Mouse (Mus musculus) liver, embryonic 14.5 days (tissue): ENCODE data around the gene Tspan12. TPM values are rescaled to one million over a fixed set of nuclear protein-coding genes. Genes with fewer than 3 reads are reported as not detected.

Source experiments
- ATAC-seq: fragments of 200-750 bp; cut with Nextera tagmentation; 2 replicates; pipeline ENCODE4 v1.8.0; 2017; ENCODE audit warnings: moderate number of reproducible peaks, mild to moderate bottlenecking, moderate library complexity; ENCODE audit not compliant: insufficient read depth
- DNase-seq, 3 experiments: peaks; one replicate each; pipeline ENCODE4 v3.0.0-alpha.2; 2012 to 2013; ENCODE audit warnings: low read depth in 3 of 3, low spot score in 3 of 3
- H3K27ac ChIP-seq: fragments of 300-500 bp; sonication (generic); 2 replicates; pipeline ENCODE4 v1.5.1; 2014; ENCODE audit warnings: moderate library complexity, mild to moderate bottlenecking, control low read depth, inconsistent platforms
- H3K27me3 ChIP-seq: fragments of 300-500 bp; sonication (generic); 2 replicates; pipeline ENCODE4 v1.6.1; 2014; ENCODE audit warnings: mild to moderate bottlenecking, low read length, moderate library complexity; ENCODE audit not compliant: control insufficient read depth, insufficient read depth
- H3K36me3 ChIP-seq: fragments of 300-500 bp; sonication (generic); replicated peaks from 2 replicates; pipeline ENCODE4 v1.6.1; 2014; ENCODE audit warnings: low read depth; ENCODE audit not compliant: control insufficient read depth, insufficient read depth
- H3K4me1 ChIP-seq, 2 experiments: fragments of 200-500 bp in 1 of 2; fragments of 300-500 bp in 1 of 2; sonication (generic) in 1 of 2; replicated peaks; 2 replicates each; pipeline ENCODE4 v1.6.1; 2012 to 2014; ENCODE audit warnings: antibody characterized with exemption in 1 of 2, inconsistent platforms in 1 of 2, low read length in 1 of 2; ENCODE audit not compliant: control insufficient read depth in 2 of 2, insufficient read depth in 2 of 2
- H3K4me2 ChIP-seq: fragments of 300-500 bp; sonication (generic); 2 replicates; pipeline ENCODE4 v1.6.1; 2014; ENCODE audit warnings: low read depth, mild to moderate bottlenecking, control low read depth, moderate library complexity
- H3K4me3 ChIP-seq, 2 experiments: fragments of 200-500 bp in 1 of 2; fragments of 300-500 bp in 1 of 2; sonication (generic) in 1 of 2; 2 replicates each; pipeline ENCODE4 v1.5.1; 2012 to 2014; ENCODE audit warnings: low read depth in 2 of 2, low read length in 2 of 2, mild to moderate bottlenecking in 2 of 2, control low read depth in 1 of 2, inconsistent platforms in 1 of 2, moderate library complexity in 1 of 2; ENCODE audit not compliant: insufficient read depth in 1 of 2
- H3K9ac ChIP-seq: fragments of 300-500 bp; sonication (generic); replicated peaks from 2 replicates; pipeline ENCODE4 v1.6.1; 2014; ENCODE audit warnings: mild to moderate bottlenecking, control low read depth, moderate library complexity
- H3K9me3 ChIP-seq: fragments of 300-500 bp; sonication (generic); 2 replicates; pipeline ENCODE4 v1.6.1; 2016; ENCODE audit warnings: low read length, mixed read lengths; ENCODE audit not compliant: control insufficient read depth
- CTCF ChIP-seq: IDR thresholded peaks from 2 replicates; pipeline ENCODE4 v1.5.1; 2016; ENCODE audit warnings: antibody characterized with exemption, low read depth, control low read depth
- EP300 ChIP-seq: IDR thresholded peaks from 2 replicates; pipeline ENCODE4 v1.6.1; 2016; ENCODE audit warnings: antibody characterized with exemption, low read depth
- WGBS: fragments of 180-500 bp; shearing (Covaris S2); extraction: QIAGEN DNeasy Blood & Tissue Kit; methylation state at CpG from one replicate; pipeline ENCODE4 v1.1.7; 2014; ENCODE audit not compliant: insufficient replicate concordance; 5-methylcytosine and 5-hydroxymethylcytosine counted together
- polyA plus RNA-seq, 2 experiments: library from polyadenylated mRNA; depleted of rRNA in 1 of 2; stranded (reverse) in 1 of 2; unstranded in 1 of 2; fragments of >200 nt; fragmentation: Nextera tagmentation in 1 of 2; extraction: Ambion mirVana in 1 of 2; gene quantifications; 2 replicates each; pipeline versions ENCODE4 v1.2.1 to v1.2.3; 2012 to 2014

The Tspan12 gene
- polyA plus RNA-seq, 2 experiments = 4.3 to 18.9 TPM

DNA sequence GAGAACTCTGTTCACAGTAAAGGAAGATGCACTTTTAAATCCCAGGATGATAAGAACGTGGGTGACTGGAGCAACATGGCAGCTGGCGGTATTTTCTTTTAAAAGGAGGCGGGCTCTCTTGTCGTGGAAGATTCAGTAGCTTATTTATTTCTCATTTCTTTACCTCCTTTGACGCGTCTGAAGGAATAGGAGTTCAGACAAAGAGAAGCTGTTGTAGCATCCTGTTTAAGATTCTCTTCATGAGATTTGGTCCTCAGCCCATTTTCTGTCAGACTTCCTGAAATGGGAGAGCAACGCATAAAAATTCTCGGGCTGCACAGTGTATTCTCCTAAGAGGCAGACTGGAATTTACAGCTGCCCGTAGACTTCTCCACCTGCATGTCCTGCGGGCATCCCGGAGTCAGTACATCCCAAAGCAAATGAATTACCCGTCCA lies 84.5 kb downstream of the Tspan12 start:
- Histone ChIP-seq H3K4me2 (no peak overlapping the region), H3K4me3 (no peak overlapping the region), H3K36me3 (no peaks in the 10 kb centered on the region), H3K9me3 (no peaks in the 10 kb centered on the region), H3K4me1 (no peaks in the 10 kb centered on the region), H3K27ac (no peak overlapping the region), H3K27me3 (no peaks in the 10 kb centered on the region), H3K9ac (no peak overlapping the region)
- TF ChIP-seq EP300 (no peak), CTCF (no peak)
- DNase-seq (no peak), ATAC-seq (no peak)
- WGBS = 76% methylated on average over 12 of the region's 12 CpGs

GRCm38 (mm10) chr6:21747536-21747935 lies 104.8 kb downstream of the Tspan12 start:
- WGBS = 51% methylated on average over 1 of the region's 1 CpGs

GRCm38 (mm10) chr6:21744615-21745266 lies 107.6 kb downstream of the Tspan12 start:
- no peak overlapping the region for H3K27ac ChIP-seq
- H3K4me1 ChIP-seq = no peaks in the 10 kb centered on the region
- ATAC-seq (no peak), DNase-seq (no peak)
- H3K4me2 ChIP-seq = no peak overlapping the region
- no peaks in the 10 kb centered on the region for H3K9me3 ChIP-seq
- no peak overlapping the region for H3K4me3 ChIP-seq
- 53% methylated on average over 3 of the region's 3 CpGs for WGBS
- H3K27me3 ChIP-seq = no peaks in the 10 kb centered on the region
- H3K9ac ChIP-seq = no peak overlapping the region
- TF ChIP-seq EP300 (no peak), CTCF (no peak)
- no peaks in the 10 kb centered on the region for H3K36me3 ChIP-seq

More at GRCm38 (mm10) chr6:21747536-21747935, 104.8 kb downstream of the Tspan12 start:
- no peak overlapping the region for H3K4me2 ChIP-seq
- TF ChIP-seq CTCF (no peak), EP300 (no peak)
- H3K4me3 ChIP-seq = no peak overlapping the region
- no peak for ATAC-seq
- H3K27me3 ChIP-seq = no peaks in the 10 kb centered on the region
- no peaks in the 10 kb centered on the region for H3K36me3 ChIP-seq
- no peaks in the 10 kb centered on the region for H3K4me1 ChIP-seq
- no peak for DNase-seq
- H3K9me3 ChIP-seq = no peaks in the 10 kb centered on the region
- H3K9ac ChIP-seq = no peak overlapping the region
- H3K27ac ChIP-seq = no peak overlapping the region

GRCm38 (mm10) chr6:21740606-21741005 lies 111.7 kb downstream of the Tspan12 start:
- no peak for ATAC-seq
- Histone ChIP-seq H3K4me1 (no peaks in the 10 kb centered on the region), H3K27ac (no peak overlapping the region), H3K9ac (no peak overlapping the region), H3K9me3 (no peaks in the 10 kb centered on the region), H3K4me2 (no peak overlapping the region), H3K4me3 (no peak overlapping the region), H3K36me3 (no peaks in the 10 kb centered on the region), H3K27me3 (no peaks in the 10 kb centered on the region)
- WGBS = 31% methylated on average over 2 of the region's 2 CpGs
- no peak for DNase-seq
- TF ChIP-seq CTCF (no peak), EP300 (no peak)

DNA sequence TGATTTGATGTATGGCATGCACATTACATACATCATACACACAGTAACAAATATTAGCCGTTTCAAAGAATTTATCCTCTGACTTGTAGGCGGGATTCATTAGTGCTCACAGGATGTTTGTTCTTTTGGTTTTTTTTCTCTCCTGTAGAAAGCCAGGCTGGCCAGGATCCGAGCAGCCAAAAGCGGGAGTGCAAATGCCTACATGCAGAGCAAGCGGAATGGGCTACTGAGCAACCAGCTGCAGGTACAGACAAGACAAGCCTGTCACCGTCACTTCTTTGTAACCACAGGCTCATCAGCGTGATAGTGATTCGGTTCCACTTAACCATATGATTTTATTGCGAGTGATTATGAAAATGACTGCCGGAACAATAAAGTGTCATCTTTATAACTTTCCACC lies 130.1 kb downstream of the Tspan12 start:
- no peak overlapping the region for H3K27ac ChIP-seq
- TF ChIP-seq EP300 = no peak
- DNase-seq (no peak), ATAC-seq (no peak)
- H3K9me3 ChIP-seq = no peaks in the 10 kb centered on the region
- no peaks in the 10 kb centered on the region for H3K27me3 ChIP-seq
- no peak overlapping the region for H3K4me2 ChIP-seq
- H3K4me3 ChIP-seq = no peak overlapping the region
- no peak overlapping the region for H3K9ac ChIP-seq
- WGBS = 63% methylated on average over 10 of the region's 10 CpGs
- H3K4me1 ChIP-seq = no peaks in the 10 kb centered on the region
- no peaks in the 10 kb centered on the region for H3K36me3 ChIP-seq

Other genes starting within 250 kb of the Tspan12 start
- gene Ing3, start 97.1 kb upstream of the Tspan12 start, polyA plus RNA-seq (2012; rRNA removed) = 3.6 and 5.5 TPM in 2 replicates
- 16.1 and 16.6 TPM in 2 replicates for gene Ing3, start 97.1 kb upstream of the Tspan12 start, polyA plus RNA-seq (2014; fragmentation: Nextera tagmentation; extraction: Ambion mirVana)
- gene Cped1, start 133.4 kb upstream of the Tspan12 start, polyA plus RNA-seq (2012; rRNA removed) = 1.2 and 1.8 TPM in 2 replicates
- 2.5 and 3.3 TPM in 2 replicates for gene Cped1, start 133.4 kb upstream of the Tspan12 start, polyA plus RNA-seq (2014; fragmentation: Nextera tagmentation; extraction: Ambion mirVana)